Mouse (Mus musculus) CD4-positive, CD25-positive, alpha-beta regulatory T cell, adult 2 months (primary cell): ENCODE results near the gene Olfr1113.
"Not testable (repeated sequence)": the region's sequence is repeated elsewhere in the genome, so short reads cannot be mapped to it uniquely, and the experiment has no call there.

ENCODE experiments used
- DNase-seq: peaks from one replicate; pipeline ENCODE4 v3.0.0-alpha.2; 2012; ENCODE audit warnings: low read depth, low spot score

The Olfr1113 gene

DNA sequence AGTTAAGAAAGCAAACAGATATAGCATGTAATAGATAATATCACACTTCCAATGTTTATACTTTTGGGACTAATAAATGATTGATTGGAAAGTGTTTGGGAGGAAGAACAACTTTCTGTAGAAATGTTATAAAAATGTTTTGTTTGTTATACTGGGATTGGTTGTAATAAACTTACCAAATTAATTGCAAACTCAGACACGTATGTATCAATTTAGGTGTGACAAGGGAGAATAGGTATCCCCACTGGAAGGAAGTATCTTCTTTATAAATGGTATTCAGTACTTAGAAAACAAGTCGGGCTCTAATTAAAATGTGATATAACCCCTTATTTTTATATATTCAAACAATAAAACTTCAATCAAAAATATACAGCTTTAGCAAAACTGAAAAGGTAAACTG lies at the start of gene Olfr1113:
Olfr1113 (plus strand) TSS at position 301 of the 400 bp plus-strand sequence.
- no peak for DNase-seq

- DNase-seq = not testable (repeated sequence)
Measured at GRCm38 (mm10) chr2:87167731-87168130, 41.0 kb upstream of the Olfr1113 start.

DNA sequence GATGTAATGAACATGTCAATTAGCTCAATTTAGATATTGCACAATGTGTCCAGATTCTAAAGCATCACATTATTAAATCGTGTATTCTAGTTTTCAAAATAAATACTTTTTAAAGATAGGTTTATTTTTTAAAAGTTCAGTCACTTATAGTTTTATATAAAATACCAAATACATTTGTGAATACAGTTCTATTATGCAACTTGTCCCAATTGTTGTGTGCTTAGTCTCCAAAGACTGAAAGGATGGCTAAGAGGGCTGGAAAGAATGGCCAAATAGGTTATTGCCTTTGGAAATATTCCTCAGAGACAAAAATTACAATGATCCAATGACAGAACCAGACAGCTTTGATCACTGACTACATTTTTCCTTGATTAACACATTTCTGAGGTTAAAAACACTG lies 21.3 kb upstream of the Olfr1113 start, which contains the start of gene Olfr1112:
Olfr1112 (plus strand) TSS at position 301 of the 400 bp plus-strand sequence.
- DNase-seq = no peak

GRCm38 (mm10) chr2:87247713-87248112 lies 38.9 kb downstream of the Olfr1113 start, which contains the start of gene Olfr1115:
Olfr1115 (plus strand) TSS chr2:87248013.
- DNase-seq = no peak
